Mouse (Mus musculus) G1E (cell line): Measurements from ENCODE around the gene Spata6.

Experiments used
- CTCF ChIP-seq: IDR thresholded peaks from 2 replicates; pipeline ENCODE4 v1.5.1; 2012; ENCODE audit warnings: low read depth, low read length, inconsistent platforms, mixed read lengths
- GATA1 ChIP-seq: IDR thresholded peaks from 2 replicates; pipeline ENCODE4 v1.6.1; 2012; ENCODE audit warnings: borderline replicate concordance, low read length, inconsistent platforms, mixed read lengths
- GATA2 ChIP-seq: IDR thresholded peaks from 2 replicates; pipeline ENCODE4 v1.6.1; 2012; ENCODE audit warnings: low read depth, low read length, inconsistent platforms, borderline replicate concordance
- POLR2AphosphoS5 ChIP-seq: IDR thresholded peaks from 2 replicates; pipeline ENCODE4 v1.6.1; 2012; ENCODE audit warnings: low read depth, low read length, inconsistent platforms; ENCODE audit not compliant: insufficient replicate concordance
- TAL1 ChIP-seq: conservative IDR thresholded peaks from 2 replicates; pipeline ENCODE4 v1.6.1; 2012; ENCODE audit warnings: low read depth, low read length, inconsistent platforms, mixed read lengths

DNA sequence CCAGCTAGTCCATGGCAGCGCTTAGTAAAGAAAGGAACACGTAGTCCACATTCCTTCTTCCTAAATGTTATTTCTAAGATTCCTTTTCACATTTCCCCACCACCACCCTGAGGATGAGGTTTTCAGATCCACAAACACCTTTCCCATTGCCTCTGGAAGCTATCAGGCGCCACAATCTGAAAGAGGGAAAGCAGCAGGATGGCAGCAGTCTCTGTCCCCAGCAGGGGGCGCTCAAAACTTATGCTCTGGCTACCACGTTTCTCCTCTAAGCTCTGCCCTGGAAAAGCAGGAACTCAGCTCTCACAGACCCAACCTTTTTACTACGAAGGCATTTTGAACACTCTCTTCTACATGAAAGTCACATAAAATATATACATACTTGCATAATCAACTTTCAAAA lies 32.2 kb upstream of the Spata6 start:
- TF ChIP-seq CTCF = no peak
- no peak for TF ChIP-seq GATA1
- TF ChIP-seq GATA2 = no peak
- TF ChIP-seq TAL1 = no peak
- TF ChIP-seq POLR2AphosphoS5 = no peak
